Mouse (Mus musculus) cerebellum, postnatal 10 days (tissue): ENCODE results near the gene Dydc2.

ENCODE experiments used
- DNase-seq, 2 experiments: peaks; one replicate each; pipeline ENCODE4 v3.0.0; 2021; ENCODE audit warnings: mixed read lengths in 2 of 2

Dydc2 gene

DNA sequence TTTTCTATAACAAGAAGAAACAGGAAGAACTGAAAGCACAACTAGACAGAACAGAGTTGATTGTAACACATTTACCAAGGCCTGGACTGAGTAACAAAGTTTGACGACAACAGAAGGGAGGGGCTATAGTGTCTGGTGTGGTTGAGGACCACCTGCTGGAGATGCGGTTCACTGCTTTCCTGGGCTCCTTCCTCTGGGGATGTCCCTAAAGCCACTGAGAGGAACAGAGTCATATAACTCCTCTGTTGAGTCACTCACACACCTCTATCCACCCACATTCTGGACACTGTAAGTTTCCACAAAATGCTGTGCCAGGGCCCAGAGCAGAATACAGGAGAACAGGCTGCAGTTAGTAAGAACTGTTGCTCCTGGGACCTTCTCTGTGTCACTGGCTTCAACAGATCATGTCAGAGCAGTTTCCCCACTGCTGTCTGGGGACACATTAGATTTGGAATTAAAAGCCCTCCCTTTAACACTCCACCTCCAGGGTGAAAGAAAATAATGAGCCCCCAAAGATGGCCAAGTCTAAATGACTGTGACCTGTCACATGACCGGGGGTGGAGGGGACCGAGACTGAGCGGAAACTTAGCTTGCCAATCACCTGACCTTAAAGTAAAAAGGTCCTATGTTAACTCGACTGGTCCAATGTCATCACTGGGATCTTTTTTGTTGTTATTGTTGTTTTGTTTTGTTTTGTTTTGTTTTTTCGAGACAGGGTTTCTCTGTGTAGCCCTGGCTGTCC lies 68.9 kb downstream of the Dydc2 start:
- DNase-seq = no peak
